Mouse (Mus musculus): ENCODE data around the gene Itpripl1.

GRCm38 (mm10) chr2:127145699-127146098, 2.5 kb upstream of the Itpripl1 start:
- TF ChIP-seq CTCF (conservative IDR thresholded peaks at IDR 0.05; ENCODE audit: low read length) (no peak), POU5F1 (IDR thresholded peaks at IDR 0.05; ENCODE audit: borderline replicate concordance, low read length) (no peak)

All from E14TG2a.4 (cell line).